Mouse (Mus musculus) brain, embryonic 14.5 days (tissue): ENCODE measurements around the gene Msrb3.

Experiments
- CTCF ChIP-seq: fragments of 200-500 bp; IDR thresholded peaks from 2 replicates; pipeline ENCODE4 v1.5.1; 2012; ENCODE audit warnings: inconsistent platforms, mild to moderate bottlenecking, moderate library complexity, borderline replicate concordance; ENCODE audit not compliant: insufficient read depth, insufficient read length; ENCODE audit errors: extremely low read depth
- POLR2A ChIP-seq: fragments of 200-500 bp; IDR thresholded peaks from 2 replicates; pipeline ENCODE4 v1.6.1; 2012; ENCODE audit warnings: mild to moderate bottlenecking, inconsistent platforms, borderline replicate concordance; ENCODE audit not compliant: poor library complexity, insufficient read depth, insufficient read length, severe bottlenecking; ENCODE audit errors: extremely low read depth

GRCm38 (mm10) chr10:120938904-120939208 lies 40.0 kb upstream of the Msrb3 start:
- TF ChIP-seq POLR2A = no peak
- TF ChIP-seq CTCF = no peak
